Mouse (Mus musculus) adrenal gland, postnatal 25 days (tissue): ENCODE measurements around the gene Zfp472. TPM values are rescaled to one million over a fixed set of nuclear protein-coding genes. Genes with fewer than 3 reads are reported as not detected.

Experiments used
- DNase-seq: peaks from one replicate; pipeline ENCODE4 v3.0.0; 2021; ENCODE audit warnings: mixed read lengths
- long read RNA-seq: library from polyadenylated mRNA; stranded (forward); transcript quantifications from one replicate; pipeline ENCODE4 v2.0.0, GENCODE M21; 2021
- total RNA-seq: library from RNA; stranded (reverse); gene quantifications from 2 replicates; pipeline ENCODE4 v1.2.3, GENCODE M21; 2021

Zfp472 gene
- total RNA-seq, result 4.1 and 7.2 TPM in 2 replicates
- long read RNA-seq, transcript Zfp472-201 (4 exons, 2,376 nt), result major isoform, 5 of 5 reads
- long read RNA-seq, partial matches to known transcripts, result 0 of 5 reads
- long read RNA-seq, other reads (novel, unspliced or antisense), result 0 of 5 reads

DNA sequence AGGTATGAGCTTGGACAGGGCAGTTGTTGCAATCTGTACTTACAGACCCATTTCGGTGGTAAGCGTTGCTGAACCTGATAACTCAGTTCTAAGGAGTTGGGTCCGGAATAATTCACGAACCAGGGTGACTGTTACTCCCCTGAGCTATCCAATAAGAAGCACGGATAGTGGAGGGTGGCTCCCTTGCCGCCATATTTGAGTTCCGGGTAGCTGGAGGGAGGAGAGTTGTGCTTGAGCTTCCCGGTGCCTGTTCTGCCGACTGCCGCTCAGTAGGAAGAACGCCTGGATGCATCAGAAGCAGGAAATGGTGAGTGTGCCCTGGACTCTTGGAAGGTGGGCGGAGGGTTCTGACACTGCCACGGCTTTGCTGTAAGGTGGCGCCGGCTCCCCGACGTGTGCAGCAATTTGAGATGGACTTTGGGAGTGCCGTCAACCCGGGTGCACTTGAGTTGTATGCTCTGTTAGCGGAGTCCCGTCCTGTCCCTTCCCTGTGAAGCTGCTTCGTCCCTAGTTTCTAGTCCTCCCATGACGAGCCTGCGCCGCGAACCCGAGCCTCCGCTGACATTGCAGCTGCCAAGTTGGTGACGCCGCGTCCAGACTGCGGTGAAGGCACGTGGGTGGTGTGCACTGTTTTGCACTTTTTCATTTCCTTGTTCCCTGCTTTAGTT lies at the start of gene Zfp472:
Gene Zfp472 (plus strand): TSS at position 192 of the 668 bp plus-strand sequence.
- peak; percentile 78 for DNase-seq

- no peak for DNase-seq
Measured at GRCm38 (mm10) chr17:32916075-32916474, 49.5 kb upstream of the Zfp472 start.

DNA sequence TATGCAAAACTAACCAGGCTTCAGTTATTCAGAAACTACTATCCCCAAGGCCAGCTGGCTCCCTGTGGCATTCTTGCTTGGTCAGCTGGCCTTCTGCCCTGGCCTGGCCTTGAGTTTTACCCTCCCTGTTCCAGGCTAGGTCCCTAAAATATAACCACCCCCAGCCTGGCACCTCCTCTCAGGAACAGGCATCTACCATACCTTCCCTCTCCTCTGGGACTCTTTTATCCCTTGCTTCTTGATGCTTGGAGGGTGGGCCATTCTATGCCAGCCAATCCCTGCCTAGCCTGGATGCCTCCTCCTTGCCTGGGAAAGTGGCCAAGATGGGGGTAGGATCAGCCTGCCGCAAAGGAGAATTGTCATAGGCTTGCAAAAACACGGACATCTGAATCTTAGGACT lies 48.5 kb upstream of the Zfp472 start, which contains the start of gene Cyp4f14:
Gene Cyp4f14 (minus strand): TSS at position 212 of the 400 bp plus-strand sequence.
- peak; percentile 79 for DNase-seq

GRCm38 (mm10) chr17:32919123-32919522 lies 46.5 kb upstream of the Zfp472 start:
- DNase-seq, result no peak

- no peak for DNase-seq
Measured at GRCm38 (mm10) chr17:32923681-32924080, 41.9 kb upstream of the Zfp472 start.

DNA sequence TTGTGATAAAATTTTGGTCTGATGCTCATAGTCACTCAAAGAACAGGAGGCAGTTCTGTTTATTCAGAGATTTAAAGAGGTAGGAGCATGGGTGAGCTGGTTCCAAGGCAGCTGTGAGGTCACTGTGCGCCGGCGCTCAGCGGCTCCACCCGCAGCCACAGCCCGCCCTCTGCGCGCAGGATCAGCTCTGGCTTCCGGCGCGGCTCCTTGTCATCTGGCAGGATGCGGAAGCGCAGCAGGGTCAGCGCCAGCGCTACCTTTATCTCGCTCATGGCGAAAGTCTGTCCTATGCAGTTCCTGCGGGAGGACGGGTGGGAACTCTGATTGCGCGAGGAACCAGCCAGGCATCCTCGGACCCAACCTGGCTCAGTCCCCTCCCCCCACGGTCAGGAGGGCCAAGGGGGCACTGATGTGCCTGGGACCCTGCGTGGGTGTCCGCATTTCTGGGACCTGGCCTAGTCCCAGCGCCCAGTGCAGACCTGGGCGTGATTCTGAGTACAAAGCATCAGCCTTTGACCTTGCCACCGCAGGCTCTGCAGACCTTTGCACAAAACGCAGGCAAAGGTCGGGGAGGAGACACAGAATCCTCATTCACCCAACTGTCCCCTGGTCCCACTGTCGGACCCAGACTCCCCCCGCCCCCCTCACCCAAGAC lies 40.8 kb upstream of the Zfp472 start:
- DNase-seq, result peak; percentile 78

DNA sequence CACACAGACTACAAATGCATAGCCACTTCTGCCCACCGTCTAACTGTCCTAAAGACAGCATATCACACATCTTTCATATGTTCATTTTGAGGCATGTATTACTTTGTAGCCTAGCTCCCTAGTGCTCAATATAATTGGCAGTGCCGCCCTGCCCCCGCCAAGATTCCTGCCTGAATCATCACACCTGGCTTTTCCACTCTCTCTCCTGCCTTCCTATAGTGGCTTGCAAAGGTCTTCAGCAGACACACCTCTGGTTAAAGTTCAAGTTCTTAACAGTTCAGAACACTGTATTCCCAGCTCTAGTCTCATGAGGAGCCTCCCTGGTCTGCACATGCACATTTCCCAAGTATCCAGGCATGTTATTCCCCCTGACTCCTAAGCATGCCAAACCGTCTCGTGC lies 37.8 kb upstream of the Zfp472 start:
- DNase-seq, result no peak

- DNase-seq, result no peak
Measured at GRCm38 (mm10) chr17:32939831-32940230, 25.8 kb upstream of the Zfp472 start.

DNA sequence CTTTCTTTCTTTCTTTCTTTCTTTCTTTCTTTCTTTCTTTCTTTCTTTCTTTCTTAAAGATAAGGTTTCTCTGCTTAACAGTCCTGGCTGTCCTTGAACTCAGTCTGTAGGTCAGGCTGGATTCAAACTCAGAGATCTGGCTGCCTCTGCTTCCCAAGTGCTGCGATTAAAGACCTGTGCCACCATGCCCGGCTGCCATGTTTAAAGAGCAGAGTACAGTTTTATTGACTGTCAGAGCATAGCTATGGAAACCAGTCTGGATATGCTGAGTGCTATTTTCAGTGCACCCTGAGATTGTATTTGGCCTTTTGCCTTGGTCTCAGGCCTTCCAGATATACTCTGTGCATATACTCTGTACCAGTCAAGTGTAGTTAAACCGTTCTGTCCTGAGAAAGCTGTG lies 22.0 kb upstream of the Zfp472 start:
- no peak for DNase-seq

- no peak for DNase-seq
Measured at GRCm38 (mm10) chr17:32944402-32945035, 21.1 kb upstream of the Zfp472 start.

DNA sequence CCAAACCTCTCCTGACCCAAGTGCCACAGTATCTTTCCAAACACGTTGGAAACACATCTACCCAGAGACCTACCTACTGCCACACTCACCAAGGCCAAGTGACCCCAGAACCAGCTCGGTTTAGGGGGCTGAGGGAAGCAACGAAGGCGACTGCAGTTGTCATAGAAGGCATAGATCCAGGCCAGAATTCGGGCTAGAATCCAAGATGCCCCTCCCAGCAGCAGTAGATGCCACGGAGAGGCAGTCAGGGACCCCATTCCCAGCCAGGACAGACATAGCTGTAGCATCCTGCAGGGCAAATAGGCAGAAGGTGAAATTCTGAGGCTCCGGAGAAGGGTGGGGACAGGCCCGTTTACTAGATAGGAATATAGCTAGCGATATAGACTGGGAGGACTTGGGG lies 18.9 kb upstream of the Zfp472 start:
- no peak for DNase-seq

DNA sequence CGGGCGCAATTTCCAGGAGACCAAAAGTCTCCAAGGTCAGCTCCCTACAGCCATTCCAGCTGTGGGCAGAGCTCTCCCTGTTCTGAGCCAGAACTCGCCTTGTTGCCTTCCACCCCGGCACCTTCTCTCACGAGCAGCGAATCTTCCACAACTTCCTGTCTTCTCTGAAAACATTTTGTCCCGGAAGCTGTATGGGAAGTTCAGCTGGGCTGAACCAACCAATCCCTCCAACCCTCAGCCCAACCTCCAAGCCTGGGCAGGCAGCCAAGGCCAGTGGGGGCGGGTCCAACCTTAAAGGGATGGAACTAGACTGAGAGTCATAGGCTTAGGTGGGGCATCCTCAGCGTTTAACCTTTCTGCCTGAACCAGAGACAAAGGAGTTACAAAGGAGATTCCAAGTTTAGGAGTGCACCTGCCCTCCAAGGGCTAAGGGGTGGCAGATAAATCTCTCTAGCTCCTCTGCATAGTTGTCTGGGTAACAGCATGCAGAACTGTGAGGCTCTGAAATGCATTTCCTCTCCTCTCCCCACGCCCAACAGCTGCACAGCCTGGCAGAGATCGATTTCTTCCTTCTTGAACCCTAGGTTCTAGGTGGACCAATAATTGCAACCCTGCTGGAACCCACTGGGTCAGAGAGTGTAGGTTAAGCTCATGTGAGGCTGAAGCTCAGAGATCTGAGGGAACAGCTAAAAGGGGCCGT lies 18.2 kb upstream of the Zfp472 start, which contains the start of gene Cyp4f13:
Gene Cyp4f13 (minus strand): TSS at position 188 of the 700 bp plus-strand sequence.
- DNase-seq, result peak; percentile 100

- no peak for DNase-seq
Measured at GRCm38 (mm10) chr17:32950136-32950535, 15.5 kb upstream of the Zfp472 start.

- DNase-seq, result no peak
Measured at GRCm38 (mm10) chr17:32951006-32951405, 14.6 kb upstream of the Zfp472 start.

GRCm38 (mm10) chr17:32951441-32951840 lies 14.2 kb upstream of the Zfp472 start:
- DNase-seq, result peak; percentile 94

GRCm38 (mm10) chr17:32965253-32965622 lies 376 bp upstream of the Zfp472 start:
- DNase-seq, result peak; percentile 16

DNA sequence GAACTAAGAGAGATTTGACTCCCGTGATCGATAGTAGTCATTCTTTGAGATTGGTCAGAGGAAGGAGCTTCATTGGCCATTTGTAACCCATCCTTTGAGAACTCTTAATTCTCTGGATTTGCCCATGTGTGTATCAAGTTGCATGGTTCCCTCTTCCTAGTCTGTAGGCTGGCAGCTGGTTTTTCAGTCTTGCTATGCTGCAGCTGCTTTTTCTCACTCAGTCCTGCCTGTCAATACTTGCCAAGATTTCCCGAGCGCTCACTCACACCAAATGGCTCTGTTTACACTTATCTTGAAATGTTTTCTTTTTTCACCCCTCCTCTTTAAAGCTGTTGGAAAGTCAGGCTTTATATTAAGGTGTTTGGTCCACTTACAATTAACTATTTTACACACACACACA lies 15.7 kb downstream of the Zfp472 start:
- DNase-seq, result no peak

GRCm38 (mm10) chr17:32986301-32986700 lies 20.7 kb downstream of the Zfp472 start:
- no peak for DNase-seq

GRCm38 (mm10) chr17:32991965-32992698 lies 26.5 kb downstream of the Zfp472 start:
- no peak for DNase-seq

- peak; percentile 72 for DNase-seq
Measured at GRCm38 (mm10) chr17:32992699-32993474, 27.3 kb downstream of the Zfp472 start, which contains the start of gene Zfp952. TSS of gene Zfp952 (plus strand) at chr17:32993129.

GRCm38 (mm10) chr17:32998492-32998891 lies 32.9 kb downstream of the Zfp472 start:
- no peak for DNase-seq
